Mouse (Mus musculus) thymus, postnatal 25 days (tissue): ENCODE data around the gene Zfand6.

Source experiments
- DNase-seq: peaks from one replicate; pipeline ENCODE4 v3.0.0; 2022

The Zfand6 gene

DNA sequence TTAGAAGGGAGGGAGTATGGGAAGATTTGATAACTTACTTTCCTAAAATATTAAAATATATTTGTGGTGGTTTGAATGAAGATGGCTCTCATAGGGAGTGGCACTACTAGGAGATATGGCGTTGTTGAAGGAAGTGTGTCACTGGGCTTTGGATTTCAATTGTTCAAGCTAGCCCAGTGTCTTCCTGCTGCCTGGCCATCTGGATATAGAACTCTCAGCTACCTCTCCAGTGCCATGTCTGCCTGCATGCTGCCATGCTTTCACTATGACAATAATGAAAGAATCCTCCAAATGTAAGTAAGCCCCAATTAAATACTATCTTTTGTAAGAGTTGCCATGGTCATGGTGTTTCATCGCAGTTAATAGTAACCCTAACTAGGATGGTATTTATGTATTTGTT, 40.7 kb downstream of the Zfand6 start:
- no peak for DNase-seq

GRCm38 (mm10) chr7:84646256-84646655, 43.5 kb downstream of the Zfand6 start:
- DNase-seq, result no peak

- DNase-seq, result no peak
Observed at GRCm38 (mm10) chr7:84643270-84643998, 46.3 kb downstream of the Zfand6 start.

- DNase-seq, result no peak
Observed at GRCm38 (mm10) chr7:84642159-84642928, 47.4 kb downstream of the Zfand6 start.

GRCm38 (mm10) chr7:84636939-84637338, 52.8 kb downstream of the Zfand6 start:
- no peak for DNase-seq

DNA sequence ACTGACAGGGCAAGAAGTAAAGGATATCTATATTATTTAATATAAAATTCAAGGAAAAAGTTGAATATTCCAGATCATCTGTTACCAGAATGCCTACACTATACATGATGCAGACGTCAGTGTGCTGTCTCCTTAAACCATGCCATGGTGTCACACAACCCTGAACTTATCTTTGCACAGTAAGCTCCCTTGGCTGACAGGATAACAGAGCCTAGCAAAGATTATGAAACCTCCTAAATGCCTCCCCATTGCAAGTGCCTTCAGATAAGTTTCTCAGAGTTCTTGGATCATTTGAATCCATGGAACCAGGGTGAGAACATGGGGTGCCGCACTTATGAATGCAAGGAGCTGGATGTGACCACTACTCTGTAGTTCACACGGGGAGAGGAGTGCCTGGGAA, 57.9 kb downstream of the Zfand6 start:
- no peak for DNase-seq

DNA sequence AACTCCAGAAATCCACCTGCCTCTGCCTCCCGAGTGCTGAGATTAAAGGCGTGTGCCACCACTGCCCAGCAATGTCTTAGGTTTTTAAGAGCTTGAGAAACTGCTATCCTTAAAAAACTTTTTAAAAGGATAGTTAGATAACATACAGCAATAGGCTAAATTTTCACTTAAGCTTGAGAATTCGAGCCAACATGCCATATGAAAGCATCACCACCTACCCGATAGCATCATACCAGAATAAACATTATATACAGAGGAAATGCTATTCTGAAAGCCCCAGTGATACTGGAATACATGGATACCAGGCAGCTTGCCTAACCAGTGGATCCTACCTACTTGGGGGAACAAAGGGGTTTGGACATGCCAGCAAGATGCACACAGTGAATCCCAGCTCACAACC, 66.0 kb downstream of the Zfand6 start:
- DNase-seq, result no peak

DNA sequence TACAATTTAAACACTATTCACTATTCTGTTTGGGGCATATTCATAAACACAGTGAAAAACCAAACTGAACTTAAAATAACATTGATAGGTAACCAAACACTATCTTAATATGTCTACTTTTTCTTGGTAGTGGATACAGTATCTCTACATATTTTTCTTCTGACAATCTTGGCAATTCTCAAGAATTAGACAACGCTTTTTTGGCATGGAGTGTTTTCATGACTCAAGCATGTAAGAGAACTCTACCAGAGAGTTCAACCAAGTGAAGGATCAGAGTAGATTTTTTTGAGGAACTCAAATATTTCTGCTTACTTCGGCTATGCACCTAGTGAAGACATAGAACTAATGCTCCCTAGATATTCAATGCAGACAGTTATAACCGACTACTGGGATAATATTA, 68.8 kb downstream of the Zfand6 start:
- no peak for DNase-seq

- no peak for DNase-seq
Observed at GRCm38 (mm10) chr7:84618951-84619350, 70.8 kb downstream of the Zfand6 start.

DNA sequence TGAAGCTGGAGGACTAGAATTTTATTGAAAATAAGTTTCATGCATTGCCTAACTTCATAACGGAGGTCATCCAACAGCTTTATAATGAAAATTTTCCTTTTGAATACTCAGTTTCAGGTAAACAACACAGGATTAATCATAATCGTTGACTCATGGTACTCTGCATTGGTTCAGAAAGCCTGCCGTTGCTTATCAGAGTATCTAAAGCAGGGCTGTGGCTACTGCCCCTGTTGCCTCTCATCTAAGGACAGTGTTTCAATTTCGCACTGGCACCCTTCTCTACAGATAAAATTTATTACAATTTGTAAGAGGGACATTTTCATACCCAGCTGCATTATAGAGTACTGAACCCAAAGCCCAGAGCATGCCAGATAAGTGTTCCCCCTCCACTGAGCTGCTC, 77.3 kb downstream of the Zfand6 start:
- no peak for DNase-seq

- no peak for DNase-seq
Observed at GRCm38 (mm10) chr7:84611609-84612008, 78.2 kb downstream of the Zfand6 start.

DNA sequence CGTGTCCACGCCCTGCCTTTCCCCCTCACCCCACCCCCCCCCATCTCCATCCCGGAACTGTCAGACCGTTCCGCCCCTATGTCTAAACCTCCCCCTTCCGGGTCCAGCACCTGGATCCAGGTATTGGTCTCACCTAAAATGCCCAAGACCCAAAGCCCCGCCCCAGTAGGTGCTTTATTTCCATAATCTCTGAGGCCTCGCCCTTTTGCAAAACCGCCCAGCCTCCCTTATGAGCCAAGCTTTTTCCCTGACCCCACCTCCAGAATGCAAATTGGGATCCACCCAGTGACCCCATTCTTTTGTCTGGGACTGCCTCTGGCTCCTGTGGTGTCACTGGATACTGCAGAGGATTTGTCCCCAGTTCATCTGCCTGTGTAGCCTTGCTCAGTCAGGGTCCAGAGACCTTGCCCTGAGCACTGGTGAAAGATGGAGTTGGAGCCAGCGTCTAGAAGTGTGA, 83.4 kb downstream of the Zfand6 start, which contains the start of gene Fah:
Gene Fah (minus strand): TSS at position 430 of the 457 bp plus-strand sequence.
- no peak for DNase-seq

DNA sequence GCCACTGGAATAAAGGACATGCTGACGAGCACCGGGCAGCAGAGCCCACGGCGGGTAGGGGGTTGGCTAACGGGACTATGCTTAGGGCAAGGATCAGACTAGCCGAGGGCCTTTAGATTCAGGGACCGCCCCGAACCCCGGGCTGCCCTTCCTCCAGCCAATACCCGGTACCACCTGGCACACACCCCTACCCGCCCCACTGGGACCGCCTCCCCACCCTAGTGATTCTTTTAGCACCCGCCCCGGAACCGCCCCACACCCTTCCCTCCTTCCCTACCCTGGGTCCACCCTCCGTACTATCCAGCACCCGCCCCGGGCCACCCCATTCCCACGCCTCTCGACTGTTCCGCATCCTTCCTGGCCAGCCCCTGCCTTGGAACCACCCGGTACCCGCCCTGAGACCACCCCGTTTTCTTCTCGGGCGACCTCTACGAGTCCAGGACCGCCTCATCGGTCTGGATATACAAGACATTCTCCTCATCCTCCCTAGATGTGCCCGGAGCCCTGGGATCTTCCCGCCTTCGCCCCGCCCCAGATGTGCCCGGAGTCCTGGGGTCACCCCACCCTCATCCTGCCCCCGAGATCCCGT, 84.0 kb downstream of the Zfand6 start:
- peak; percentile 33 for DNase-seq

DNA sequence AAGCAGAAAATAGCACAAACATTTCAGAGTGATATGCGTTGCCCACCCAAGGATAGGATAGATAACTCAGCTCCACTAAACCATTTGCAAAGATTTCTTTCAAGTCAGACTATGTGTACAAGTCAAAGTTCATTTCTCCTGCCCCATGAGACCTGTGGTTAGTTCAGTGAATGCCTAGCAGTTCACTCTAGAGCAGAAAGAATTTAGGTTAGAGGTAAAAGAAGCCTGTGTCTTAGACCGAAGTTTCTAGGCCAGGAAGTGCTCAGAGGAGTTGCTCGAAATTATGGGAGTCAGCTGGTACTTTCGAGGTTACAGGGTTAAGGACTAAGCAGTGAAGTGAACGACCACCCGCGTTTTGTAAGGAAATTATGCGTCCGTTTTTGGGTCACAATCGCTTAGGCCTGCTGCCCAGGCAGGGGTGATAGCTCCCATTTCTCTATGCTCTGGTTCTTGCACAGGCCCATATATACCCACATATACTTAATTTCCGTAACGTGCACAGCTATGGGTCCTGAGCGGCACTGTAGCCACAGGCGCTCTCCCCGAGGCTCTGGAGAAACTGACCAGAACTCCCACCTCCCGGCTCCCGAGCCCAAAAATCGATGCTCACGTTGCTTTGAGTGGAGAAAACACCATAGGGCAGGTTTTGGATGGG, 84.6 kb downstream of the Zfand6 start:
- DNase-seq, result peak; percentile 2

- DNase-seq, result no peak
Observed at GRCm38 (mm10) chr7:84604501-84604900, 85.3 kb downstream of the Zfand6 start.

GRCm38 (mm10) chr7:84601331-84601730, 88.4 kb downstream of the Zfand6 start:
- DNase-seq, result no peak

GRCm38 (mm10) chr7:84600631-84601030, 89.1 kb downstream of the Zfand6 start:
- no peak for DNase-seq

DNA sequence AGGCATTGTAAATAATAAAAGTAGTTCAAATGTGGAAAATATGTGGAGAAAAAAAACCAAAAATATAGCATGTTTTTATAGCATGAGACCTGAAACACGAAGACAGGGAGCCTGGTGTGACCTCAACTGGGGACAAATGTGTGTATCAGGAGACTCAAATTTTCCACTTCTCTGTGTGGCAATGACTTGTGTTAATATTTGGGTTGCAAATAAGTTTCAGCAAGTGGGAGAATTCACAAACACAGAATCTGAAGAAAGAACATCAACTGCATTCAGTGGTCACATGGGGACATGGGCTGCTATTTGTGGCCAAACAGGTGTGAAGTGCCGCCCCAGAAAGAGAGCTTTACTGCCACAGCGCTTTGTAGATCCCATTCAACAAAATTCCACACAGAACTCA, 93.1 kb downstream of the Zfand6 start:
- DNase-seq, result no peak

DNA sequence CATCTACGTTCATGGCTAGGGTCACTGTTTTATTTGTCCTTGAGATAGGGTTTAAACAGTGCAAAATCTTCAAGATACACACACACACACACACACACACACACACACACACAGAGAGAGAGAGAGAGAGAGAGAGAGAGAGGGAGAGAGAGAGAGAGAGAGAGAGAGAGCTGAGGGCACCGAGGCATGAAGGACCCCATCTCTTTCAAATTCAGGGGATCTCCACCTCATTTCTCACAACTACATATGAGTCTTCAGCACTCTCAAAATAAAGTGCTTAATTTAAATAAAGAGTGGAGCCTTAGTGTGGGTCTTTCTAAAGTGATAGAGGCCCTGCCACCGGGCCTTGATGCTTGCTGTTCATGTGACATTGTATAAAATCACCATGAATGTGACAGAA, 93.8 kb downstream of the Zfand6 start:
- no peak for DNase-seq

GRCm38 (mm10) chr7:84594917-84595303, 94.8 kb downstream of the Zfand6 start:
- no peak for DNase-seq

- DNase-seq, result peak; percentile 35
Observed at GRCm38 (mm10) chr7:84594087-84594916, 95.5 kb downstream of the Zfand6 start.

DNA sequence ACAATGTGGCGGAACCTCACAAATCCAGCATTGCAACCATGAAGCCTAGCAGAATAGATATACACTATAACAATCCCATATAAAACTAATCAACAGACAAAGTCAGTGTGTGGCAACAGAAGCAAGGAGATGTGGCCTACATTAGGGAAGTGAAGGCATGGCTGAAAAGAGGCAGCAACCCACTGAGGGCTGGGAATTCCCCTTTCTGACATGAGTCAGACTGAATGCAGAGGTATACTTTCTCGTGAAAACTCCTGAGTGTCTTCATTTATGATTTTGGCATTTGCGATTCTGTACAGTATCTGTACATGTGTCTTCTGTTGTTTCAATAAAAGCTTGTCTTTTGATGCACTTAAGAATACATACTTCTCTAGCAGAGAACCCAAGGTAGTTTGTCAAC, 98.4 kb downstream of the Zfand6 start:
- DNase-seq, result no peak
